Mouse (Mus musculus) ES-E14 (cell line): ENCODE measurements at regions not wholly inside any gene's neighbourhood (a gene's known extent, or its start where the extent isn't known, plus 50 kb on each side); places are given as distances from the start of the nearest gene placed in this dataset.

ENCODE experiments used
- CHD2 ChIP-seq: IDR thresholded peaks from 2 replicates; pipeline ENCODE4 v1.6.1; 2014; ENCODE audit warnings: mild to moderate bottlenecking, low read depth, low read length, inconsistent platforms
- HCFC1 ChIP-seq: IDR thresholded peaks from 2 replicates; pipeline ENCODE4 v1.6.1; 2012; ENCODE audit warnings: low read length, inconsistent platforms, borderline replicate concordance; ENCODE audit not compliant: insufficient read depth
- MAFK ChIP-seq: IDR thresholded peaks from 2 replicates; pipeline ENCODE4 v1.6.1; 2014; ENCODE audit warnings: mild to moderate bottlenecking, low read depth, low read length, inconsistent platforms; ENCODE audit not compliant: insufficient read depth
- ZC3H11A ChIP-seq: IDR thresholded peaks from 2 replicates; pipeline ENCODE4 v1.6.1; 2012; ENCODE audit warnings: low read depth, mild to moderate bottlenecking, inconsistent platforms, low read length, borderline replicate concordance
- ZNF384 ChIP-seq: IDR thresholded peaks from 2 replicates; pipeline ENCODE4 v1.6.1; 2012; ENCODE audit warnings: low read depth, low read length, inconsistent platforms

DNA sequence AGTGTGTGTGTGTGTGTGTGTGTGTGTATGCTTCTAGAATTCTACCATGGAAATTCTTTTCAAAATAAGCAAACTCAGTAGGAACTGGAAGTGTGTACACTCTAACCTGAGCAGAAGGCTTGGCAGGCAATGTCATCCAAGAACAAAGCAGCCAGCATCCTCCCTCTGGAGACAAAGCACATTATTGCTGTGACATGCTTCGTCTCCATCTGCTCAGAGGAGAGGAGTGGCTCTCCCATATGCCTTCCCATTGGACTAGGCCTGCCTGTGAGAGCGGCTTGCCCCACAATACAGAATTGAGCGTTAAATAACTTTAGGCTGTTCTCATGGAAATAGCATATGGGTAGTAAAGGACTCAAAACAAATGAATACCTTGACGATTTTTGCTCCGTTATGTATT lies 333.5 kb downstream of the Cmpk2 start:
- TF ChIP-seq ZNF384 (no peak), HCFC1 (no peak), MAFK (no peak), CHD2 (no peak), ZC3H11A (no peak)
